Mouse (Mus musculus) heart, adult 10 weeks (tissue): ENCODE measurements around the gene Cenpu. TPM values are rescaled to one million over a fixed set of nuclear protein-coding genes. Genes with fewer than 3 reads are reported as not detected.

Experiments used
- polyA plus RNA-seq: library from polyadenylated mRNA; stranded (reverse); fragments of 350-450 nt; fragmentation: Illumina TruSeq; extraction: RNeasy Lipid Tissue Mini Kit (QIAGEN cat#74804); gene quantifications from one replicate; pipeline ENCODE4 v1.2.3, GENCODE M21; 2014; ENCODE audit warnings: low read depth, low replicate concordance

Cenpu gene
- polyA plus RNA-seq, result 1.8 TPM

GRCm38 (mm10) chr8:46551615-46552440 lies at the start of gene Cenpu:
Cenpu (plus strand) TSS chr8:46552028.

GRCm38 (mm10) chr8:46616879-46617689 lies 65.3 kb downstream of the Cenpu start, which contains the start of the genes Primpol and Casp3:
Primpol (minus strand) TSS chr8:46617212.
Casp3 (plus strand) TSS chr8:46617291.

Other genes with a start within 250 kb of the Cenpu start
- gene Acsl1, start 81.0 kb upstream of the Cenpu start, polyA plus RNA-seq, result 537 TPM
- 1.8 TPM for gene Primpol, start 65.2 kb downstream of the Cenpu start, polyA plus RNA-seq
- gene Casp3, start 65.3 kb downstream of the Cenpu start, polyA plus RNA-seq, result 3.1 TPM
- 18.1 TPM for gene Irf2, start 187.7 kb downstream of the Cenpu start, polyA plus RNA-seq